Comparison of ENCODE assay signal across 9 mouse cellular contexts in genomic region chr19:36111054-36111895, GRCm38 (mm10). TPM values are rescaled to one million over a fixed set of nuclear protein-coding genes. Genes with fewer than 3 reads are reported as not detected.
DNase-seq lines count a peak whose midpoint lies in the region; ATAC-seq and TF ChIP-seq lines count a peak whose summit lies in the region.
"Had no signal": no experiment of that assay in that cellular context is flagged by ENCODE, and none has a peak within 500 bp of the region (broad histone marks: within the 10 kb centered on the region; RNA-seq: fewer than 3 reads in every experiment).

No protein-coding gene starts in this region.

- no peaks in the 10 kb centered on the region for H3K4me1 ChIP-seq in kidney, adult 2 months (ENCODE audit: control insufficient read depth, insufficient read depth, low read length)
- peaks cover 2 to 7% of the 10 kb centered on the region in 2 experiments; a peak in 2 of 4 replicates for H3K4me1 ChIP-seq in CH12.LX (ENCODE audit: control insufficient read depth in 1 of 2, insufficient read depth in 2 of 2)
- peaks cover 11% of the 10 kb centered on the region for H3K4me1 ChIP-seq in hindbrain, embryonic 15.5 days (replicated peaks)
- peaks cover 19% of the 10 kb centered on the region for H3K4me1 ChIP-seq in neural tube, embryonic 13.5 days (replicated peaks)
- H3K4me1 ChIP-seq: liver, embryonic 15.5 days had no signal

- WGBS in kidney, adult 2 months = 33% methylated on average over 7 of the region's 7 CpGs
- 23% methylated on average over 7 of the region's 7 CpGs for WGBS in hindbrain, embryonic 15.5 days
- WGBS in neural tube, embryonic 13.5 days = 24% methylated on average over 7 of the region's 7 CpGs

- ATAC-seq in hindbrain, embryonic 15.5 days (ENCODE audit: low FRiP score, low read depth) = peak; percentile 63; the same call in 1 of the 2 replicates
- ATAC-seq in neural tube, embryonic 13.5 days (ENCODE audit: low read depth) = peak; percentile 60; the same call in 1 of the 2 replicates

- H3K4me2 ChIP-seq in CH12.LX (ENCODE audit: insufficient read depth, low read depth, poor library complexity, severe bottlenecking) = 0 out of 2 replicates have a peak overlapping the region, but pooled peaks have one; percentile 32
- peak overlapping the region; percentile 55 for H3K4me2 ChIP-seq in hindbrain, embryonic 15.5 days
- H3K4me2 ChIP-seq in neural tube, embryonic 13.5 days = peak overlapping the region; percentile 56
- H3K4me2 ChIP-seq: liver, embryonic 15.5 days had no signal

- H3K9ac ChIP-seq in CH12.LX (ENCODE audit: insufficient read depth, low read depth) = no peak overlapping the region
- H3K9ac ChIP-seq in hindbrain, embryonic 15.5 days = 0 out of 2 replicates have a peak overlapping the region, but pooled peaks have one; percentile 4
- no peak overlapping the region for H3K9ac ChIP-seq in neural tube, embryonic 13.5 days
- H3K9ac ChIP-seq: liver, embryonic 15.5 days had no signal

- no peak overlapping the region for H3K27ac ChIP-seq in kidney, adult 2 months (ENCODE audit: insufficient read depth, low read depth, low read length)
- H3K27ac ChIP-seq in CH12.LX (ENCODE audit: insufficient read depth, low read depth) = no peak overlapping the region
- H3K27ac ChIP-seq in hindbrain, embryonic 15.5 days (replicated peaks) = no peak overlapping the region
- no peak overlapping the region for H3K27ac ChIP-seq in neural tube, embryonic 13.5 days (replicated peaks)
- H3K27ac ChIP-seq: liver, embryonic 15.5 days had no signal

- peak; percentile 36 for DNase-seq in kidney, adult 2 months
- DNase-seq in kidney, adult 18-20 months = no peak
- DNase-seq in CH12.LX (ENCODE audit: extremely low read depth) = peak; percentile 33
- peak; percentile 81 for DNase-seq in embryo, embryonic 10 days (ENCODE audit: low spot score)
- DNase-seq in natural killer cell, adult 2 months (ENCODE audit: low spot score in 2 of 2) = no peak
- no peak for DNase-seq in layer of hippocampus, adult 9-11 months

- dilution Hi-C loops in CH12.LX (cut with MboI; ENCODE audit: extremely low pct_ligation_motif_present, extremely low pct_unique_long_range_greater_than_20kb, low sequenced_read_pairs) = no loop called here

- no peaks in the 10 kb centered on the region for H3K27me3 ChIP-seq in kidney, adult 2 months (replicated peaks; ENCODE audit: control insufficient read depth, insufficient read depth, low read length)
- no peaks in the 10 kb centered on the region for H3K27me3 ChIP-seq in CH12.LX (replicated peaks)
- H3K27me3 ChIP-seq in hindbrain, embryonic 15.5 days = no peaks in the 10 kb centered on the region
- H3K27me3 ChIP-seq in neural tube, embryonic 13.5 days = no peaks in the 10 kb centered on the region; the same call in 1 of the 2 replicates
- H3K27me3 ChIP-seq: liver, embryonic 15.5 days had no signal

- TF ChIP-seq POLR2A in kidney, adult 2 months (IDR thresholded peaks at IDR 0.05; ENCODE audit: low read depth, low read length) = no peak
- TF ChIP-seq POLR2A in CH12.LX (IDR thresholded peaks at IDR 0.05; ENCODE audit: low read depth, low read length) = no peak

- in situ Hi-C loops in CH12.LX (cut with MboI; ENCODE audit: low pct_ligation_motif_present, low pct_unique_long_range_greater_than_20kb, low sequenced_read_pairs) = no loop called here

- H3K4me3 ChIP-seq in kidney, adult 2 months (ENCODE audit: insufficient read depth, low read depth, low read length) = no peak overlapping the region
- no peak overlapping the region for H3K4me3 ChIP-seq in CH12.LX (replicated peaks in 1 of 3; ENCODE audit: low read depth in 2 of 3, low read length in 2 of 3, poor library complexity in 1 of 3)
- H3K4me3 ChIP-seq in hindbrain, embryonic 15.5 days = no peak overlapping the region
- H3K4me3 ChIP-seq in neural tube, embryonic 13.5 days = peak overlapping the region; percentile 33
- H3K4me3 ChIP-seq: liver, embryonic 15.5 days had no signal

- H3K36me3 ChIP-seq in kidney, adult 2 months (ENCODE audit: control insufficient read depth, insufficient read depth, low read length) = no peaks in the 10 kb centered on the region
- H3K36me3 ChIP-seq in CH12.LX (replicated peaks in 1 of 2; ENCODE audit: control insufficient read depth in 1 of 2, insufficient read depth in 1 of 2, low read length in 1 of 2) = peaks cover 0 to 6% of the 10 kb centered on the region in 2 experiments
- H3K36me3 ChIP-seq in hindbrain, embryonic 15.5 days = no peaks in the 10 kb centered on the region
- H3K36me3 ChIP-seq in neural tube, embryonic 13.5 days = no peaks in the 10 kb centered on the region
- H3K36me3 ChIP-seq: liver, embryonic 15.5 days had no signal

- no peak for TF ChIP-seq EP300 in CH12.LX (IDR thresholded peaks at IDR 0.05; ENCODE audit: low read length)

- no peak for TF ChIP-seq CTCF in kidney, adult 2 months (conservative IDR thresholded peaks at IDR 0.05; ENCODE audit: insufficient read depth, insufficient read length, low read depth, low read length)
- peak; percentile 47 to 75 for TF ChIP-seq CTCF in CH12.LX (conservative IDR thresholded peaks at IDR 0.05 in 1 of 2, IDR thresholded peaks at IDR 0.05 in 1 of 2; ENCODE audit: low read depth in 2 of 2, low read length in 2 of 2)

- H3K9me3 ChIP-seq in CH12.LX (replicated peaks; ENCODE audit: low read length) = no peaks in the 10 kb centered on the region
- H3K9me3 ChIP-seq in hindbrain, embryonic 15.5 days = no peaks in the 10 kb centered on the region
- H3K9me3 ChIP-seq in neural tube, embryonic 13.5 days = no peaks in the 10 kb centered on the region
- H3K9me3 ChIP-seq: liver, embryonic 15.5 days had no signal

- peak; percentile 66 for TF ChIP-seq RAD21 in CH12.LX (IDR thresholded peaks at IDR 0.05; ENCODE audit: low read depth, low read length)

- H3K79me2 ChIP-seq in CH12.LX (replicated peaks; ENCODE audit: control insufficient read depth, extremely low read depth, insufficient read depth, poor library complexity, severe bottlenecking) = no peaks in the 10 kb centered on the region

TF ChIP-seq in CH12.LX, 34 proteins besides CTCF, POLR2A, EP300 and RAD21:
- TF ChIP-seq ETS1 (conservative IDR thresholded peaks at IDR 0.05; ENCODE audit: low read depth, low read length) (no peak), SMC3 (IDR thresholded peaks at IDR 0.05; ENCODE audit: low read depth, low read length) (peak; percentile 66)

RNA-seq across cellular contexts. Expression of gene Ankrd1, which starts 8.6 kb away (rescaled TPM):
- polyA plus RNA-seq in kidney, adult 2 months (2012; rRNA removed) = 0.99 and 1.1 TPM in 2 replicates
- total RNA-seq in CH12.LX (2012; rRNA removed) = not detected in 2 replicates
- total RNA-seq in CH12.LX (2014; rRNA removed) = not detected in 2 replicates
- polyA plus RNA-seq in CH12.LX (2012; ENCODE audit: insufficient read length, low read depth) = not detected in 2 replicates
- not detected in 2 replicates for polyA plus RNA-seq in hindbrain, embryonic 15.5 days (2015; fragmentation: Nextera tagmentation; extraction: Ambion mirVana)
- polyA plus RNA-seq in neural tube, embryonic 13.5 days (2015; fragmentation: Nextera tagmentation; extraction: Ambion mirVana) = 0.37 and 0.38 TPM in 2 replicates

RNA-seq across cellular contexts. Expression of gene Rpp30, which starts 27.8 kb away (rescaled TPM):
- 3.6 and 3.8 TPM in 2 replicates for polyA plus RNA-seq in kidney, adult 2 months (2012; rRNA removed)
- total RNA-seq in CH12.LX (2012; rRNA removed) (32.7 and 42.6 TPM in 2 replicates), CH12.LX (2014; rRNA removed) (120 and 127 TPM in 2 replicates)
- polyA plus RNA-seq in CH12.LX (2012; ENCODE audit: insufficient read length, low read depth) = 96.6 and 102 TPM in 2 replicates
- 62.9 and 67.1 TPM in 2 replicates for polyA plus RNA-seq in hindbrain, embryonic 15.5 days (2015; fragmentation: Nextera tagmentation; extraction: Ambion mirVana)
- 80.8 and 85.1 TPM in 2 replicates for polyA plus RNA-seq in neural tube, embryonic 13.5 days (2015; fragmentation: Nextera tagmentation; extraction: Ambion mirVana)

RNA-seq across cellular contexts. Expression of gene Htr7, which starts 54.0 kb away (rescaled TPM):
- polyA plus RNA-seq in kidney, adult 2 months (2012; rRNA removed) = 0.06 and 0.11 TPM in 2 replicates
- total RNA-seq in CH12.LX (2012; rRNA removed) (not detected in 2 replicates), CH12.LX (2014; rRNA removed) (not detected in 2 replicates)
- polyA plus RNA-seq in CH12.LX (2012; ENCODE audit: insufficient read length, low read depth) = not detected in 2 replicates
- polyA plus RNA-seq in hindbrain, embryonic 15.5 days (2015; fragmentation: Nextera tagmentation; extraction: Ambion mirVana) = 16.1 and 16.3 TPM in 2 replicates
- polyA plus RNA-seq in neural tube, embryonic 13.5 days (2015; fragmentation: Nextera tagmentation; extraction: Ambion mirVana) = 17.2 and 18.9 TPM in 2 replicates
- polyA plus RNA-seq: liver, embryonic 15.5 days had no signal

Comparison
In these comparisons a context has a peak if more than half of its experiments do, and no peak if none do; other contexts are left out.
1. DNase-seq: peak in kidney, adult 2 months (single experiment), CH12.LX (single experiment) and embryo, embryonic 10 days (single experiment); none in kidney, adult 18-20 months (single experiment), natural killer cell, adult 2 months (0 of 2) and layer of hippocampus, adult 9-11 months (single experiment).
2. RNA of gene Rpp30, which starts 27.8 kb away (polyA plus RNA-seq): 96.6 to 102 TPM in CH12.LX, 80.8 to 85.1 TPM in neural tube, embryonic 13.5 days and 62.9 to 67.1 TPM in hindbrain, embryonic 15.5 days; 3.6 to 3.8 TPM in kidney, adult 2 months; every median in the first group is over 10 times any median in the second.
3. RNA of gene Htr7, which starts 54.0 kb away (polyA plus RNA-seq): 17.2 to 18.9 TPM in neural tube, embryonic 13.5 days and 16.1 to 16.3 TPM in hindbrain, embryonic 15.5 days; 0.06 to 0.11 TPM in kidney, adult 2 months and not detected in CH12.LX; every median in the first group is over 10 times any median in the second.
4. Peak in every context shown above with its lines, with median percentiles within 50 percentile points of each other: H3K4me2 ChIP-seq.